Mouse (Mus musculus): ENCODE measurements around the gene D5Ertd579e.
"Not testable (repeated sequence)": the region's sequence is repeated elsewhere in the genome, so short reads cannot be mapped to it uniquely, and the experiment has no call there.

D5Ertd579e gene

GRCm38 (mm10) chr5:36683586-36683985 lies 12.2 kb downstream of the D5Ertd579e start:
- no peak for ATAC-seq (ENCODE audit: low TSS enrichment)

- no peak for ATAC-seq (ENCODE audit: low TSS enrichment)
These were observed 14.6 kb downstream of the D5Ertd579e start for GRCm38 (mm10) chr5:36681219-36681618.

- peak; percentile 64; the same call in 1 of the 2 replicates for ATAC-seq (ENCODE audit: low TSS enrichment)
These were observed 15.8 kb downstream of the D5Ertd579e start for GRCm38 (mm10) chr5:36679918-36680598.

GRCm38 (mm10) chr5:36678799-36679198 lies 17.0 kb downstream of the D5Ertd579e start:
- ATAC-seq (ENCODE audit: low TSS enrichment), result no peak

GRCm38 (mm10) chr5:36677907-36678306 lies 17.9 kb downstream of the D5Ertd579e start:
- ATAC-seq (ENCODE audit: low TSS enrichment), result no peak

- ATAC-seq (ENCODE audit: low TSS enrichment), result no peak
These were observed 20.4 kb downstream of the D5Ertd579e start for GRCm38 (mm10) chr5:36675466-36675865.

GRCm38 (mm10) chr5:36674658-36675433 lies 21.0 kb downstream of the D5Ertd579e start:
- ATAC-seq (ENCODE audit: low TSS enrichment), result no peak

GRCm38 (mm10) chr5:36669021-36670008 lies 26.5 kb downstream of the D5Ertd579e start:
- ATAC-seq (ENCODE audit: low TSS enrichment), result peak; percentile 94

GRCm38 (mm10) chr5:36668572-36668971 lies 27.3 kb downstream of the D5Ertd579e start:
- ATAC-seq (ENCODE audit: low TSS enrichment), result no peak

GRCm38 (mm10) chr5:36667986-36668385 lies 27.8 kb downstream of the D5Ertd579e start:
- not testable (repeated sequence) for ATAC-seq (ENCODE audit: low TSS enrichment)

GRCm38 (mm10) chr5:36667165-36667564 lies 28.7 kb downstream of the D5Ertd579e start:
- ATAC-seq (ENCODE audit: low TSS enrichment), result no peak

- ATAC-seq (ENCODE audit: low TSS enrichment), result not testable (repeated sequence)
These were observed 29.1 kb downstream of the D5Ertd579e start for GRCm38 (mm10) chr5:36666699-36667098.

GRCm38 (mm10) chr5:36663329-36663728 lies 32.5 kb downstream of the D5Ertd579e start:
- peak; percentile 62; the same call in 1 of the 2 replicates for ATAC-seq (ENCODE audit: low TSS enrichment)

GRCm38 (mm10) chr5:36660977-36661760 lies 34.7 kb downstream of the D5Ertd579e start:
- not testable (repeated sequence) for ATAC-seq (ENCODE audit: low TSS enrichment)

GRCm38 (mm10) chr5:36625612-36626011 lies 70.2 kb downstream of the D5Ertd579e start:
- no peak for ATAC-seq (ENCODE audit: low TSS enrichment)

GRCm38 (mm10) chr5:36623670-36624069 lies 72.2 kb downstream of the D5Ertd579e start:
- no peak for ATAC-seq (ENCODE audit: low TSS enrichment)

GRCm38 (mm10) chr5:36621058-36621449 lies 74.8 kb downstream of the D5Ertd579e start:
- ATAC-seq (ENCODE audit: low TSS enrichment), result peak; percentile 35; the same call in 1 of the 2 replicates

- peak; percentile 51; the same call in 1 of the 2 replicates for ATAC-seq (ENCODE audit: low TSS enrichment)
These were observed 75.3 kb downstream of the D5Ertd579e start for GRCm38 (mm10) chr5:36620409-36621057.

GRCm38 (mm10) chr5:36618890-36619289 lies 76.9 kb downstream of the D5Ertd579e start:
- 0 out of 2 replicates have a peak, but pooled peaks have one; percentile 39 for ATAC-seq (ENCODE audit: low TSS enrichment)

- no peak for ATAC-seq (ENCODE audit: low TSS enrichment)
These were observed 77.5 kb downstream of the D5Ertd579e start for GRCm38 (mm10) chr5:36618356-36618755.
